Mouse (Mus musculus) C2C12 (cell line): Measurements from ENCODE around the gene Anks1b.

Experiments
- CTCF ChIP-seq: IDR thresholded peaks from one replicate; pipeline ENCODE4 v1.5.1; 2011; ENCODE audit not compliant: control insufficient read depth, insufficient read depth, insufficient read length
- FOSL1 ChIP-seq: IDR thresholded peaks from one replicate; pipeline ENCODE4 v1.8.0; 2011; ENCODE audit warnings: mild to moderate bottlenecking, low read length; ENCODE audit not compliant: poor library complexity, insufficient read depth, severe bottlenecking
- MYOD1 ChIP-seq: IDR thresholded peaks from one replicate; pipeline ENCODE4 v1.6.1; 2011; ENCODE audit warnings: low read depth; ENCODE audit not compliant: control insufficient read depth, insufficient read length
- USF1 ChIP-seq: IDR thresholded peaks from one replicate; pipeline ENCODE4 v1.6.1; 2011; ENCODE audit warnings: low read depth, mild to moderate bottlenecking, control low read depth, moderate library complexity

DNA sequence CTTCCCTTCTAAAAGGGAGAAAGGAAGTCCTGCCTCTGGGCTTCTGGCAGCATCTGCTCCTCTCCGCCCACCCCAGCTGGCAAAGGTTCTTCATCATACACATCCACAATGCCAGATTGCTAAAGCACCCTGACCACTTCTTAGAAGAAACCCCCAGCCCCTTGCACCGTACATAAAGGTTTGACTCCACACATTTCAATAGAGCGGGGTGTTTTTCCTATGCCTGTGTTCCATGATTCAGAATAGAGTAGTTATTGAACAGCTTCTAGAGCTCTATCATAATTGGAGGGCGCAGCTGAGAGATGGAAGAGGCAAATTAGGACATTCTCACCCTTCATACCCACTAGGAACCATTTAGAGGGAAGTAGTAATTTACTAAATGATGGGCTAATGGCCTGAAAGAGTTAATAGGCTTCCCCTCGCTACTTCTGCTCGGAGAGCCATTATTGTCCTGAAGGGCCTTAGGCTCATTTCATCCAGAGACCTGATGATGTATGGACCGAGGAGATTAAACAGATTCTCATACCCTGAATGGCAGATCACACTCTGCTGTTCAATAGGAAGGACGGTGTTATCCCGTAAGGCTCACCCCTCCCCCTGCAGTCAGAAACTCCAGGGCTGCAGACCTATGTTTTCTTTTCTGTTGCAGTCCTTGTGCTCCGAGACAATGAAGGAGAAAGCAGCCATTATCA, 945.1 kb downstream of the Anks1b start:
- no peak for TF ChIP-seq CTCF
- TF ChIP-seq FOSL1 = no peak
- no peak for TF ChIP-seq USF1
- TF ChIP-seq MYOD1 = no peak
